Mouse (Mus musculus) small intestine, adult 2 months (tissue): ENCODE measurements around the gene Olfr1256. TPM values are rescaled to one million over a fixed set of nuclear protein-coding genes. Genes with fewer than 3 reads are reported as not detected.

ENCODE experiments used
- H3K27ac ChIP-seq: fragments of 200-500 bp; 2 replicates; pipeline ENCODE4 v1.5.1; 2012; ENCODE audit warnings: low read depth, low read length, control low read depth, inconsistent platforms; ENCODE audit not compliant: insufficient read depth
- H3K27me3 ChIP-seq: fragments of 200-500 bp; 2 replicates; pipeline ENCODE4 v1.6.1; 2012; ENCODE audit warnings: mild to moderate bottlenecking, moderate library complexity, low read length, inconsistent platforms; ENCODE audit not compliant: control insufficient read depth, insufficient read depth
- H3K36me3 ChIP-seq: fragments of 200-500 bp; 2 replicates; pipeline ENCODE4 v1.6.1; 2012; ENCODE audit warnings: mild to moderate bottlenecking, low read length, control low read depth, inconsistent platforms; ENCODE audit not compliant: control insufficient read depth, insufficient read depth
- H3K4me1 ChIP-seq: fragments of 200-500 bp; 2 replicates; pipeline ENCODE4 v1.6.1; 2012; ENCODE audit warnings: low read length, inconsistent platforms, mixed read lengths; ENCODE audit not compliant: control insufficient read depth, insufficient read depth, insufficient read length
- H3K4me3 ChIP-seq: fragments of 200-500 bp; 2 replicates; pipeline ENCODE4 v1.5.1; 2012; ENCODE audit warnings: low read depth, mild to moderate bottlenecking, control low read depth, inconsistent platforms, low read length, moderate library complexity
- CTCF ChIP-seq: fragments of 200-500 bp; IDR thresholded peaks from 2 replicates; pipeline ENCODE4 v1.5.1; 2012; ENCODE audit warnings: low read depth, mild to moderate bottlenecking, control low read depth, inconsistent platforms, low read length, moderate library complexity, mixed read lengths; ENCODE audit not compliant: insufficient replicate concordance, insufficient read length; ENCODE audit errors: extremely low read depth
- POLR2A ChIP-seq: fragments of 200-500 bp; IDR thresholded peaks from 2 replicates; pipeline ENCODE4 v1.6.1; 2012; ENCODE audit warnings: low read depth, mild to moderate bottlenecking, control low read depth, inconsistent platforms, low read length, moderate library complexity
- WGBS: fragments of 180-500 bp; shearing (Covaris S2); methylation state at CpG from one replicate; pipeline ENCODE4 v1.1.7; 2018; 5-methylcytosine and 5-hydroxymethylcytosine counted together
- polyA plus RNA-seq: library from polyadenylated mRNA; depleted of rRNA; stranded (reverse); fragments of >200 nt; gene quantifications from 2 replicates; pipeline ENCODE4 v1.2.3, GENCODE M21; 2012; rRNA removed

Olfr1256 gene
- polyA plus RNA-seq = not detected in 2 replicates

DNA sequence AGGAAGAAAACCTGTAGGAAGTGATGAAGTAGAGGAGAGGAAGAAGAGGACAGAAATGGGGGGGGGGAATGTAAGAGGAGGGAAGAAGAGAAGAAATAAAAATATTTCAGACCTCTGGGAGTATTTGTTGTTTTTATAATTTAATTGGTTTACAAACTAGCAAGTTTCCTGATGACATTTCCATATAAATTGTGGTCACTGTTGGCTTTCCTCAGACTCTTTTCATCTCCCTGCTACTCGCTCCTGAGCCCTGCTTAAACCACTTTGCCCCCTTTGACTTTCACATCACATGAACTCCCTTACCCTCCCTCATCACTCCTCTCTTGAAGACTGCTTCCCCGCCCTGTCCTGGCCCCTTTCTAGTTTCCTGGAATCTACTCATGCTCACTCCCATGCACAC lies at the start of gene Olfr1256:
Gene Olfr1256, minus strand, starts transcription at position 101 of the 400 bp plus-strand sequence.
- H3K4me3 ChIP-seq = no peak within 1 kb of the TSS
- TF ChIP-seq POLR2A = no peak
- no peak for TF ChIP-seq CTCF
- no peak within 1 kb of the TSS for H3K27ac ChIP-seq
- H3K4me1 ChIP-seq = no peaks in the 10 kb centered on the region
- H3K27me3 ChIP-seq = no peaks in the 10 kb centered on the region
- H3K36me3 ChIP-seq = no peaks in the 10 kb centered on the region
- 57% methylated on average over 2 of the region's 2 CpGs for WGBS

DNA sequence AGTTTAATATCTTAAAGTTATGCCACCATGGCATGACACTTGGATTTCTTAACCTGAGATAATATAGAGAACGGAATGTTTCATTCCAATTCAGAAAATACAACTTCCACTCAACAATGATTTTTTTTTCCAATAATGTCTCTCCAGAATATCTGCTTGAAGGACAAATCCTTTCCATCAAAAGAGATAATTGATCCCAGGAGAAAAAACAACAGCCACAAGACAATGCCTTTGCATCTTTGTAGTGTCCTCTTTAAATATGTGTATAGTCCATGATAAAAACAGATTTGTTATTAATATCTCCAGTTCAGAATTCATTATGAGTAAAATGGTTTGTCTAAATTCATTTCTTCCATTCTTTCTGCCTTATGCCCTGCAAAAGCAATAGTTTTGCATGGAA lies 36.8 kb upstream of the Olfr1256 start, which contains the start of gene Olfr1257:
Gene Olfr1257, plus strand, starts transcription at position 301 of the 400 bp plus-strand sequence.
- no peak within 1 kb of the TSS for H3K4me3 ChIP-seq
- no peaks in the 10 kb centered on the region for H3K4me1 ChIP-seq
- no peaks in the 10 kb centered on the region for H3K36me3 ChIP-seq
- no peak for TF ChIP-seq CTCF
- TF ChIP-seq POLR2A = no peak
- 86% methylated on average over 1 of the region's 1 CpGs for WGBS
- H3K27ac ChIP-seq = no peak within 1 kb of the TSS
- no peaks in the 10 kb centered on the region for H3K27me3 ChIP-seq

DNA sequence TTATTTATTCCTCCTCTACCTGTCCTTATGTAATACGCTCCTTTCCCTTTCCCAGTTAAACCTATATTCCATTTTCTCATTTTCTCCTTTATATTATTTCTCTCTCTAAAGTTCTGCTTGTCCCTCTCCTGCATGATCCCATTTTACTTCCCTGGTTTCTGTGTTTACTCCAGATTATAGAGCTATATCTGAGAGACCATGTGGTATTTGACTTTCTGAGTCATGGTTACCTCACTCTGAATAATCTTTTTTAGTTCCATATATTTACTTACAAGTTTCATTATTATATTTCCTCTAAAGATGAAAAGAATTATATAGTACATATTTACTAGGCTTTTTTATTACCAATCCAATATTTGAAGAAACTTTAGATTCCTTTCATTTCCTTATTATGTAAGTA lies 7.9 kb upstream of the Olfr1256 start:
- 83% methylated on average over 1 of the region's 1 CpGs for WGBS
- Histone ChIP-seq H3K27me3 (no peaks in the 10 kb centered on the region), H3K36me3 (no peaks in the 10 kb centered on the region), H3K4me3 (no peak overlapping the region), H3K4me1 (no peaks in the 10 kb centered on the region), H3K27ac (no peak overlapping the region)
- TF ChIP-seq POLR2A (no peak), CTCF (no peak)

DNA sequence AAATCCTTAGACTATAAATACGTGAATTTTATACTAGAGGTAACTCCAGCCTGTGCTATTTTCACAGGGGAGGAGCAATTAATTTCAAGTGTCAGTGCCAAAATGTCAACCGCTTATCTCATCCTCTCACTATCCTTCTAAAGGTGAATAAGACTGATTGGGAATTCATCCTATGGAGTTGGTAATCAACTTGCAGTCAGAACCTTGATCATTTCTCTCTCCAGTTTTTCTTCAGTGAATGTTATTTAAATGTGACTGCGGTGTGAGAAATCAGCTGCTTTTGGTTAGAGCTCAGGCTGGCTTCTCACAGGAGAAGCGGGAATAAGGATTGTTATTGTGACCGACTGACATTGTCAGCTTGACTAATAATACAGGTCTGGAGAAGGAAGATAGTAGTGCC lies 6.8 kb upstream of the Olfr1256 start, which contains the start of gene Olfr48:
Gene Olfr48, minus strand, starts transcription at position 101 of the 400 bp plus-strand sequence.
- H3K27ac ChIP-seq = no peak within 1 kb of the TSS
- 83% methylated on average over 5 of the region's 5 CpGs for WGBS
- no peak for TF ChIP-seq CTCF
- no peak for TF ChIP-seq POLR2A

DNA sequence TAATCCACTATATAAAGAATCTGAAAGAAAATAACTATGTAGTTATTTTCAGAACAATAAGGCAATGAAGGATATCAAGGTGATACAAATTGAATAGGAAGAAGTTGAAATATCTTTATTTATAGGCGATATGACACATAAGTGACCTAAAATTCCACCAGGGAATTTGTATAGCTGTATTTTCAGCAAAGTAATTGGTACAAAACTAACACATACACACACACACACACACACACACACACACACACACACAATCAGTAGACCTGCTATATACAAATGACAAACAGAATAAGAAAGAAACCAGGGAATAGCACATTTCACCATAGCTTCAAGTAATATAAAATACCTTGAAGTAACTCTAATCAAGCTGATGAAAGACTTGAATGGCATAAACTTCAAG lies 21.1 kb downstream of the Olfr1256 start:
- no peaks in the 10 kb centered on the region for H3K36me3 ChIP-seq
- WGBS = 86% methylated on average over 1 of the region's 1 CpGs
- H3K4me3 ChIP-seq = no peak overlapping the region
- TF ChIP-seq CTCF (no peak), POLR2A (no peak)
- no peak overlapping the region for H3K27ac ChIP-seq
- H3K27me3 ChIP-seq = no peaks in the 10 kb centered on the region
- H3K4me1 ChIP-seq = no peaks in the 10 kb centered on the region

More for the DNA sequence above, 6.8 kb upstream of the Olfr1256 start, which contains the start of gene Olfr48:
- no peaks in the 10 kb centered on the region for H3K27me3 ChIP-seq
- no peak within 1 kb of the TSS for H3K4me3 ChIP-seq
- H3K4me1 ChIP-seq = no peaks in the 10 kb centered on the region
- no peaks in the 10 kb centered on the region for H3K36me3 ChIP-seq

DNA sequence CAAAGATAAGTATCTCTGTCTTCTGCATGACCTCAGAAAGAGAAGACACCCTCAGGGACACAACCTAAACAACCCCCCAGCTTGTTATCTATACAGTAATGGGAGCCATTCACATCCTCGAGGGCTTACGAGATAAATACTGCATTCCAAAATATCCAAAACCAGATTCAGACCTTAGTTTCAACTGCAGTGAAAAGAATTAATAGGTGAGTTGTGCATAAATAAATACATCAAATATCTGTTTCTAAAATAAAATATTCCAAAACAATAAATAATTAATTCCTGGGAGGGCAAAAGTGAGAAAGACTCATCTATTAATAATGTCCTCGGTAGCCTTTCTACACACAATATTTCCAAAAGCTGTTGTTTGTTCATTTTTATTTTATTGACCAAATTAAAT lies 29.6 kb downstream of the Olfr1256 start, which contains the start of gene Olfr1255:
Gene Olfr1255, plus strand, starts transcription at position 301 of the 400 bp plus-strand sequence.
- 87% methylated on average over 3 of the region's 3 CpGs for WGBS
- no peaks in the 10 kb centered on the region for H3K36me3 ChIP-seq
- H3K4me3 ChIP-seq = no peak within 1 kb of the TSS
- TF ChIP-seq POLR2A (no peak), CTCF (no peak)
- no peaks in the 10 kb centered on the region for H3K4me1 ChIP-seq
- no peaks in the 10 kb centered on the region for H3K27me3 ChIP-seq
- H3K27ac ChIP-seq = no peak within 1 kb of the TSS

DNA sequence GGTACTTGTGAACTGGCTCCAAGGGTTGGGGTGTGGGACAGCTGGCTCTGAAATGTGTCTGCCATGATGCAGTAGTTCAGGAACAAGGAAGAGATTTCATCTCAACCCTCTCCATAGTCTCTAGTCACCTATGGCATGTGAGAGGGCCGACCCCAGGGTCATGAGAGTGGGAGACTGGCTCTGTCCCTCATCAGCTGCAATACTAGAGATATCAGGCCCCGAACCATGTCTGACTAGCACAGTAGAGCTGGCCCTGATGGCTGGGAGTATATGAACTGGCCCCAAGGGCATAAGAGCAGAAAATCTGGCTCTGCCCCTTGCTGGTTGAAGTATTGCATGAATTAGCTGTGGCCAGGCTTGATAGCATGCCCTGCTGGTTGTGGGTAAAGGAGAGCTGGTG lies 30.6 kb downstream of the Olfr1256 start:
- WGBS = 67% methylated on average over 2 of the region's 2 CpGs
- H3K27me3 ChIP-seq = no peaks in the 10 kb centered on the region

More for the DNA sequence above, 30.6 kb downstream of the Olfr1256 start:
- H3K36me3 ChIP-seq = no peaks in the 10 kb centered on the region
- no peak overlapping the region for H3K4me3 ChIP-seq
- H3K4me1 ChIP-seq = no peaks in the 10 kb centered on the region
- no peak for TF ChIP-seq CTCF
- no peak for TF ChIP-seq POLR2A
- no peak overlapping the region for H3K27ac ChIP-seq
